Mouse (Mus musculus): Measurements from ENCODE around the gene Fam173a. TPM values are rescaled to one million over a fixed set of nuclear protein-coding genes. Genes with fewer than 3 reads are reported as not detected.

Gene Fam173a
- polyA plus RNA-seq, 1 experiment from 2014 or later = 58.4 TPM

GRCm38 (mm10) chr17:25802825-25803517 lies 10.3 kb upstream of the Fam173a start:
- Histone ChIP-seq H3K4me3 (ENCODE audit: low read depth, low read length) (no peak overlapping the region), H3K4me2 (ENCODE audit: low read depth, low read length) (peak overlapping the region; percentile 16; the same call in 1 of the 2 replicates), H3K4me1 (ENCODE audit: control insufficient read depth, insufficient read depth, low read length) (no peaks in the 10 kb centered on the region), H3K36me3 (replicated peaks; ENCODE audit: control insufficient read depth, insufficient read depth, low read depth, low read length) (no peaks in the 10 kb centered on the region), H3K9me3 (replicated peaks; ENCODE audit: control insufficient read depth, low read length) (no peaks in the 10 kb centered on the region), H3K9ac (replicated peaks; ENCODE audit: low read length) (no peak overlapping the region), H3K27me3 (ENCODE audit: control insufficient read depth, insufficient read depth, low read length) (peaks cover under 1% of the 10 kb centered on the region), H3K27ac (replicated peaks; ENCODE audit: low read depth, low read length) (no peak overlapping the region; the same call in 1 of the 2 replicates)
- ATAC-seq (replicated peaks; ENCODE audit: insufficient number of reproducible peaks, low FRiP score, low TSS enrichment, low read depth) (peak; percentile 79), DNase-seq (ENCODE audit: low spot score) (peak; percentile 51)
- 6% methylated on average over 10 of the region's 10 CpGs for WGBS

GRCm38 (mm10) chr17:25801029-25801428 lies 8.3 kb upstream of the Fam173a start:
- no peaks in the 10 kb centered on the region; the same call in 1 of the 2 replicates for H3K4me1 ChIP-seq (ENCODE audit: control insufficient read depth, insufficient read depth, low read length)
- no peaks in the 10 kb centered on the region for H3K9me3 ChIP-seq (replicated peaks; ENCODE audit: control insufficient read depth, low read length)
- no peaks in the 10 kb centered on the region for H3K36me3 ChIP-seq (replicated peaks; ENCODE audit: control insufficient read depth, insufficient read depth, low read depth, low read length)
- ATAC-seq (replicated peaks; ENCODE audit: insufficient number of reproducible peaks, low FRiP score, low TSS enrichment, low read depth) (no peak), DNase-seq (ENCODE audit: low spot score) (peak; percentile 85)
- H3K9ac ChIP-seq (replicated peaks; ENCODE audit: low read length) = no peak overlapping the region
- no peak overlapping the region for H3K4me3 ChIP-seq (ENCODE audit: low read depth, low read length)
- no peak overlapping the region for H3K27ac ChIP-seq (replicated peaks; ENCODE audit: low read depth, low read length)
- H3K4me2 ChIP-seq (ENCODE audit: low read depth, low read length) = no peak overlapping the region
- 6% methylated on average over 6 of the region's 6 CpGs for WGBS
- H3K27me3 ChIP-seq (ENCODE audit: control insufficient read depth, insufficient read depth, low read length) = no peaks in the 10 kb centered on the region

- Histone ChIP-seq H3K9me3 (replicated peaks; ENCODE audit: control insufficient read depth, low read length) (no peaks in the 10 kb centered on the region), H3K36me3 (replicated peaks; ENCODE audit: control insufficient read depth, insufficient read depth, low read depth, low read length) (no peaks in the 10 kb centered on the region), H3K4me2 (ENCODE audit: low read depth, low read length) (peak within 1 kb of the TSS; percentile 97), H3K4me3 (ENCODE audit: low read depth, low read length) (peak within 1 kb of the TSS; percentile 80), H3K27ac (replicated peaks; ENCODE audit: low read depth, low read length) (peak within 1 kb of the TSS; percentile 68), H3K4me1 (ENCODE audit: control insufficient read depth, insufficient read depth, low read length) (peaks cover 7% of the 10 kb centered on the region), H3K9ac (replicated peaks; ENCODE audit: low read length) (peak within 1 kb of the TSS; percentile 81), H3K27me3 (ENCODE audit: control insufficient read depth, insufficient read depth, low read length) (no peaks in the 10 kb centered on the region)
- WGBS = under 1% methylated on average over 35 of the region's 35 CpGs
- ATAC-seq (replicated peaks; ENCODE audit: insufficient number of reproducible peaks, low FRiP score, low TSS enrichment, low read depth) (peak; percentile 61), DNase-seq (ENCODE audit: low spot score) (peak; percentile 95)
Measured at GRCm38 (mm10) chr17:25796951-25797369, 4.3 kb upstream of the Fam173a start, which contains the start of gene Metrn. TSS of gene Metrn (minus strand) at chr17:25797136.

GRCm38 (mm10) chr17:25796211-25796771 lies 3.6 kb upstream of the Fam173a start:
- ATAC-seq (replicated peaks; ENCODE audit: insufficient number of reproducible peaks, low FRiP score, low TSS enrichment, low read depth) (no peak; the same call in 1 of the 2 replicates), DNase-seq (ENCODE audit: low spot score) (no peak)
- no peaks in the 10 kb centered on the region for H3K9me3 ChIP-seq (replicated peaks; ENCODE audit: control insufficient read depth, low read length)
- H3K9ac ChIP-seq (replicated peaks; ENCODE audit: low read length) = peak overlapping the region; percentile 81
- peak overlapping the region; percentile 80 for H3K4me3 ChIP-seq (ENCODE audit: low read depth, low read length)
- H3K4me1 ChIP-seq (ENCODE audit: control insufficient read depth, insufficient read depth, low read length) = peaks cover 7% of the 10 kb centered on the region
- H3K27me3 ChIP-seq (ENCODE audit: control insufficient read depth, insufficient read depth, low read length) = no peaks in the 10 kb centered on the region
- peak overlapping the region; percentile 97 for H3K4me2 ChIP-seq (ENCODE audit: low read depth, low read length)
- WGBS = under 1% methylated on average over 36 of the region's 37 CpGs
- peak overlapping the region; percentile 68 for H3K27ac ChIP-seq (replicated peaks; ENCODE audit: low read depth, low read length)
- no peaks in the 10 kb centered on the region for H3K36me3 ChIP-seq (replicated peaks; ENCODE audit: control insufficient read depth, insufficient read depth, low read depth, low read length)

- DNase-seq (ENCODE audit: low spot score) (peak; percentile 65), ATAC-seq (replicated peaks; ENCODE audit: insufficient number of reproducible peaks, low FRiP score, low TSS enrichment, low read depth) (0 out of 2 replicates have a peak, but pooled peaks have one; percentile 24)
- Histone ChIP-seq H3K9me3 (replicated peaks; ENCODE audit: control insufficient read depth, low read length) (no peaks in the 10 kb centered on the region), H3K4me3 (ENCODE audit: low read depth, low read length) (peak within 1 kb of the TSS; percentile 80), H3K36me3 (replicated peaks; ENCODE audit: control insufficient read depth, insufficient read depth, low read depth, low read length) (no peaks in the 10 kb centered on the region), H3K27me3 (ENCODE audit: control insufficient read depth, insufficient read depth, low read length) (no peaks in the 10 kb centered on the region), H3K9ac (replicated peaks; ENCODE audit: low read length) (peak within 1 kb of the TSS; percentile 81), H3K27ac (replicated peaks; ENCODE audit: low read depth, low read length) (peak within 1 kb of the TSS; percentile 68), H3K4me2 (ENCODE audit: low read depth, low read length) (peak within 1 kb of the TSS; percentile 97), H3K4me1 (ENCODE audit: control insufficient read depth, insufficient read depth, low read length) (peaks cover 7% of the 10 kb centered on the region)
- 3% methylated on average over 6 of the region's 6 CpGs for WGBS
Measured at GRCm38 (mm10) chr17:25795609-25796092, 3.0 kb upstream of the Fam173a start, which contains the start of gene AC134908.4. TSS of gene AC134908.4 (minus strand) at chr17:25795659.

- peak overlapping the region; percentile 80 for H3K4me3 ChIP-seq (ENCODE audit: low read depth, low read length)
- peak overlapping the region; percentile 81 for H3K9ac ChIP-seq (replicated peaks; ENCODE audit: low read length)
- peak overlapping the region; percentile 97 for H3K4me2 ChIP-seq (ENCODE audit: low read depth, low read length)
- H3K27ac ChIP-seq (replicated peaks; ENCODE audit: low read depth, low read length) = peak overlapping the region; percentile 30; the same call in 1 of the 2 replicates
- WGBS = 70% methylated on average over 17 of the region's 17 CpGs
- no peak for ATAC-seq (replicated peaks; ENCODE audit: insufficient number of reproducible peaks, low FRiP score, low TSS enrichment, low read depth)
- no peak for DNase-seq (ENCODE audit: low spot score)
- no peaks in the 10 kb centered on the region for H3K27me3 ChIP-seq (ENCODE audit: control insufficient read depth, insufficient read depth, low read length)
- no peaks in the 10 kb centered on the region for H3K36me3 ChIP-seq (replicated peaks; ENCODE audit: control insufficient read depth, insufficient read depth, low read depth, low read length)
- H3K9me3 ChIP-seq (replicated peaks; ENCODE audit: control insufficient read depth, low read length) = no peaks in the 10 kb centered on the region
- peaks cover 7% of the 10 kb centered on the region for H3K4me1 ChIP-seq (ENCODE audit: control insufficient read depth, insufficient read depth, low read length)
Measured at GRCm38 (mm10) chr17:25794998-25795397, 2.3 kb upstream of the Fam173a start.

GRCm38 (mm10) chr17:25794197-25794596 lies 1.5 kb upstream of the Fam173a start:
- Histone ChIP-seq H3K27me3 (ENCODE audit: control insufficient read depth, insufficient read depth, low read length) (no peaks in the 10 kb centered on the region), H3K9me3 (replicated peaks; ENCODE audit: control insufficient read depth, low read length) (no peaks in the 10 kb centered on the region), H3K27ac (replicated peaks; ENCODE audit: low read depth, low read length) (no peak overlapping the region), H3K4me3 (ENCODE audit: low read depth, low read length) (peak overlapping the region; percentile 80; the same call in 1 of the 2 replicates), H3K4me1 (ENCODE audit: control insufficient read depth, insufficient read depth, low read length) (peaks cover 7% of the 10 kb centered on the region), H3K4me2 (ENCODE audit: low read depth, low read length) (no peak overlapping the region), H3K36me3 (replicated peaks; ENCODE audit: control insufficient read depth, insufficient read depth, low read depth, low read length) (no peaks in the 10 kb centered on the region), H3K9ac (replicated peaks; ENCODE audit: low read length) (peak overlapping the region; percentile 2; the same call in 1 of the 2 replicates)
- DNase-seq (ENCODE audit: low spot score) = peak; percentile 22
- no peak for ATAC-seq (replicated peaks; ENCODE audit: insufficient number of reproducible peaks, low FRiP score, low TSS enrichment, low read depth)
- 44% methylated on average over 13 of the region's 13 CpGs for WGBS
